Mouse (Mus musculus) bone marrow macrophage, adult 2 months (primary cell): ENCODE results near the gene Sgcg.

Source experiments
- CTCF ChIP-seq: IDR thresholded peaks from 2 replicates; pipeline ENCODE4 v1.5.1; 2012; ENCODE audit warnings: low read depth, mild to moderate bottlenecking, low read length, moderate library complexity
- POLR2A ChIP-seq: IDR thresholded peaks from 2 replicates; pipeline ENCODE4 v1.6.1; 2012; ENCODE audit warnings: mild to moderate bottlenecking, low read depth, low read length, borderline replicate concordance

- no peak for TF ChIP-seq CTCF
- no peak for TF ChIP-seq POLR2A
These were observed 32.4 kb upstream of the Sgcg start for GRCm38 (mm10) chr14:61290664-61291063.
